Mouse (Mus musculus): Measurements from ENCODE around the gene Olfr1392. TPM values are rescaled to one million over a fixed set of nuclear protein-coding genes. Genes with fewer than 3 reads are reported as not detected.

Gene Olfr1392
- polyA plus RNA-seq, 1 experiment: 0.09 TPM

DNA sequence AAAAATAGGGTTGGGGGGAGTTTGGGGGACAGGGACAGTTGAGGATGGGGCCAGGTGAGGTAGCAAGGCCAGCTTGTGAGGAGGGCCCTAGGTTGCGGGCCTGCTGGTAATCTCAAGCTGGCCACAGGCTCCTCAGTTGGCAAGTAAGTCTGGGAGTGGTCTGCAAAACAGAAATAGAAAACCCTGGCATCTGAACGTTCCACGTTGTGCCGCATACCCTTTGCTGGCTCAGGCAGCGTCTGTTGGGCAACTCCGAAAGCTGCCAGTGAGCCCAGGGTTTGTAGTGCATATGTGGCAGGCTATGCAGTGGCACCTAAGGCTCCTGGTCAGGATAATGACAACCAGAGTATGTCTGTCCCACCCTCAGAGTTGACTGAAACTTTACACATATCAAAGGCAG, 21.9 kb upstream of the Olfr1392 start:
- Histone ChIP-seq H3K4me3 (replicated peaks; ENCODE audit: extremely low read depth, low read depth, low read length) (no peak overlapping the region), H3K4me1 (ENCODE audit: control insufficient read depth, insufficient read depth, low read length) (peaks cover 19% of the 10 kb centered on the region)
- TF ChIP-seq POLR2A (IDR thresholded peaks at IDR 0.05; ENCODE audit: borderline replicate concordance, extremely low read depth, low read depth, low read length): no peak
- TF ChIP-seq CTCF (IDR thresholded peaks at IDR 0.05; ENCODE audit: insufficient read depth, low read length): no peak
- WGBS: 76% methylated on average over 6 of the region's 6 CpGs
- no peak for DNase-seq

DNA sequence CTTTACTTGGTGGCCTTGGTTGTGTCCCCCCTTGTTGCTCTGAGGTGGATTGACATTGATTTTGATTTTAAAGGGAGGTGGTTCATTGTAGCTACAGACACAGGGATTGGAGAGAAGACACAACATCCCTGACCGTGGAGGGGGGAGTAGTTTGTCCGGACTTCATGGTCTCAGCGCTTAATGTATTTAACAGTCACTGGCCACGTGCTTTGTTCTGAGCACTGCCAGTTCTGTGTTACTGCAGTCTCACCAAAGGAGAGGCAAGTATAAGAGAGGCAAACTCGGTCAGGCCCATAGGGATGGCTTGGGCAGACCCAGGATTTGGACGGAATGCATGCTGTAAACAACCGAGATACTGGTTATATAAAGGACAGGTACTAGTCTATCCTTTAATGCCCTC, 21.0 kb upstream of the Olfr1392 start:
- DNase-seq: no peak
- Histone ChIP-seq H3K4me1 (ENCODE audit: control insufficient read depth, insufficient read depth, low read length) (peaks cover 19% of the 10 kb centered on the region), H3K4me3 (replicated peaks; ENCODE audit: extremely low read depth, low read depth, low read length) (no peak overlapping the region)
- WGBS: 78% methylated on average over 7 of the region's 7 CpGs
- no peak for TF ChIP-seq POLR2A (IDR thresholded peaks at IDR 0.05; ENCODE audit: borderline replicate concordance, extremely low read depth, low read depth, low read length)
- TF ChIP-seq CTCF (IDR thresholded peaks at IDR 0.05; ENCODE audit: insufficient read depth, low read length): no peak

DNA sequence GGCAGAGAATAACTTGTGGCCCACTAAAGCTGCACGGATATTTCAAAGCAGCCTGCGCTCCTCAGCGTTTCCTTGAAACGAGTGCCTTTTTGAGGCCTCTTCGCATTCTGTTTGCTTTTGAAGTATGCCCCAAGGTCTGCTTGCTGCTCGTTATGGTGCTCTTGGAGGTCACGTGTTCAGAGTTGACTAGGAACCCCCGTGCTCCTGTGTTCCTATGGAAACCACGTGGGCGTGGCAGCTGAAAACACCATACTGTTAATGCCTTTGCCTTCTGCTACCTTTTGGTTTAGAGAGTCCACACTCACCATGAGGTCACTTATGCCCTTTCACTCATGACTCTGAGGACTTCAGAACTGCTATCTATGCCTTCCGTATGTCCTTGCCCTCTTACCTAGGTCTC, 20.5 kb upstream of the Olfr1392 start:
- peaks cover 17% of the 10 kb centered on the region for H3K4me1 ChIP-seq (ENCODE audit: control insufficient read depth, insufficient read depth, low read length)
- TF ChIP-seq CTCF (IDR thresholded peaks at IDR 0.05; ENCODE audit: insufficient read depth, low read length) (no peak), POLR2A (IDR thresholded peaks at IDR 0.05; ENCODE audit: borderline replicate concordance, extremely low read depth, low read depth, low read length) (no peak)
- no peak for DNase-seq
- no peak overlapping the region for H3K4me3 ChIP-seq (replicated peaks; ENCODE audit: extremely low read depth, low read depth, low read length)
- 60% methylated on average over 11 of the region's 11 CpGs for WGBS

DNA sequence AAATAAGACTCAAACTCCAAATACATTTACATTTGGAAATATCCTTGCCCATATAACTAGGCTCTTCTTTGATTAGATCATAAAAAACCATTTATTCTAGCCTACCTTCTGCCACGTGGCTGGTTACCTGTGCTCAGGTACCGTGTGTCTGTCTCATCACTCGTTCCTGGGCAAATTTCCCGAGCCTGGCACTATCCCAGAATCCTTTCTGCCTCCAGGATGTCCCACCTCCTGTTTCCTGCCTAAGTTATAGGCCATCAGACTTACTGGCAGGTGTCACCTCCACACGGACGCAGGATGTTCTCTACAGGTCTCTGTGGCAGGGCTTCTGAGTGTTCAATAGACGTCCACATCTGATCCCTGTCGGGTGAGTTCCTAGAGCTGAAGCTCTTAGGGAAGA, 20.0 kb upstream of the Olfr1392 start:
- Histone ChIP-seq H3K4me1 (ENCODE audit: control insufficient read depth, insufficient read depth, low read length) (peaks cover 12% of the 10 kb centered on the region), H3K4me3 (replicated peaks; ENCODE audit: extremely low read depth, low read depth, low read length) (no peak overlapping the region)
- no peak for TF ChIP-seq CTCF (IDR thresholded peaks at IDR 0.05; ENCODE audit: insufficient read depth, low read length)
- TF ChIP-seq POLR2A (IDR thresholded peaks at IDR 0.05; ENCODE audit: borderline replicate concordance, extremely low read depth, low read depth, low read length): no peak
- WGBS: 66% methylated on average over 8 of the region's 8 CpGs
- no peak for DNase-seq

DNA sequence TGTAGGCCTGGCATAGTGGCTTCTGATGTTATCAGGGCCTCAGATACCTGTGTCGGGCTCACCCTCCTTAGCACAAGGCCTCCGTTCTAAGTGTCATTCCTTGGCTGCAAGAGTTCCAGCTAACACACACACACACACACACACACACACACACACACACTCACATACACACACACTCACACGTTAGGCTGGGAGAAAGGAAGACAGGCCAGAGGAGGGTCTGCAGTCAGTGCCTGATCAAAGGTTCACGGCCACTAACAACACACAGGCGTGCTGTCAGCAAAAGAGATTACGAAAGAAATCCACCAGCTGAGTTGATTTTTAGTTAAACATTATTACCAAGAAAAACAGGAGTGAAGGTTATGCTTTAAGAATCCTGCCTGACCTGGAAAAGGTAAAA, 18.4 kb upstream of the Olfr1392 start:
- TF ChIP-seq CTCF (IDR thresholded peaks at IDR 0.05; ENCODE audit: insufficient read depth, low read length) (no peak), POLR2A (IDR thresholded peaks at IDR 0.05; ENCODE audit: borderline replicate concordance, extremely low read depth, low read depth, low read length) (no peak)
- 60% methylated on average over 6 of the region's 6 CpGs for WGBS
- no peak for DNase-seq
- Histone ChIP-seq H3K4me3 (replicated peaks; ENCODE audit: extremely low read depth, low read depth, low read length) (no peak overlapping the region), H3K4me1 (ENCODE audit: control insufficient read depth, insufficient read depth, low read length) (0 out of 2 replicates have a peak, but pooled peaks cover 3% of the 10 kb centered on the region)

DNA sequence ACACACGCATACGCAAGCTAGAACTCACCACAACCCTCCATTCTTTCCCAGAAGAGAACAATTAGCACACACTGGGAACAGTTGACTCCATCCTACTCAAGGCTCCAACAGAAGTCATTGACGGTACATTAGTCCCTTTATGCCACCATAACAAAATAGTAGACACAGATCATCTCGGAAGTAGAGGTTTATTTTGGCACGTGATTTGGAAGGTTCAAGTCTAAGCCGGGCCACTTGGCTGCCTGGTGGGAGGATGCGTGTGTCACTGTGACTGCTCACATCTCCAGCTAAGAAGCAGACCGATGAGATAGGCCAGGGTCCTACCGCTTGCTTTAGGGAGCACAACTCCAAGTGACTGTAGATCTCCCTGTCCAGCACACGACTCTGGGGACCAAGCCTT, 17.8 kb upstream of the Olfr1392 start:
- TF ChIP-seq CTCF (IDR thresholded peaks at IDR 0.05; ENCODE audit: insufficient read depth, low read length): no peak
- no peak for TF ChIP-seq POLR2A (IDR thresholded peaks at IDR 0.05; ENCODE audit: borderline replicate concordance, extremely low read depth, low read depth, low read length)
- Histone ChIP-seq H3K4me1 (ENCODE audit: control insufficient read depth, insufficient read depth, low read length) (0 out of 2 replicates have a peak, but pooled peaks cover 1% of the 10 kb centered on the region), H3K4me3 (replicated peaks; ENCODE audit: extremely low read depth, low read depth, low read length) (no peak overlapping the region)
- WGBS: 64% methylated on average over 10 of the region's 10 CpGs
- DNase-seq: no peak

DNA sequence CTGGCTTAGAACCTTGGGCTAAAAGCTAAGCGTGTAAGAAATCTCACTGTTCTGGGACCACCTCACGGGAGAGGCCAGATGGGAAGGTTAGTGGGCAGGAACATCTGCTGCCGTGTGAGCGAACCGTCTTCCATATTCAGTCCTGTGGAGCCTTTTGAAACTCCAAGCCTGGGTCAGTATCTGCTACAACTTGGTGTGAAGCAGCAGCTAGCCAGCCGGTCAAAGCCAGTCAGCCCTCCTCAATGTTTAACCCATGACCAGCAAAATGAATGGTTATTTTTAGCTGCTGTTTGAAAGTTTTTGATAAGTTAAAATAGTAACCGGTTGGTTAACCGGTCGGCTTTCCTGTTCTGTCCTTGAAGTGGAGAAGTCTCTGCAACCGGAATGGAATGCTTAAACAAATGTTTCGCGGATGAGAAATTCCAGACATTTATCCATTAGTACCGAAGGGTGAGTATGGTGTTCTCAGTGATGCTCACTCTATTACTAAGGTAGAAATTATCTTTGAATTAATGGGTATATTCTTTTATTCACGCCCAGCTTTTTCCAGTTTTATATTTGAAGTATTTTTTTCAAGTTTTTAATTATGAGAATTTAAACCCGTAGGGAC, 17.0 kb upstream of the Olfr1392 start:
- Histone ChIP-seq H3K4me3 (replicated peaks; ENCODE audit: extremely low read depth, low read depth, low read length) (no peak overlapping the region), H3K4me1 (ENCODE audit: control insufficient read depth, insufficient read depth, low read length) (no peaks in the 10 kb centered on the region)
- TF ChIP-seq CTCF (IDR thresholded peaks at IDR 0.05; ENCODE audit: insufficient read depth, low read length): no peak
- TF ChIP-seq POLR2A (IDR thresholded peaks at IDR 0.05; ENCODE audit: borderline replicate concordance, extremely low read depth, low read depth, low read length): no peak
- no peak for DNase-seq
- WGBS: 57% methylated on average over 15 of the region's 15 CpGs

DNA sequence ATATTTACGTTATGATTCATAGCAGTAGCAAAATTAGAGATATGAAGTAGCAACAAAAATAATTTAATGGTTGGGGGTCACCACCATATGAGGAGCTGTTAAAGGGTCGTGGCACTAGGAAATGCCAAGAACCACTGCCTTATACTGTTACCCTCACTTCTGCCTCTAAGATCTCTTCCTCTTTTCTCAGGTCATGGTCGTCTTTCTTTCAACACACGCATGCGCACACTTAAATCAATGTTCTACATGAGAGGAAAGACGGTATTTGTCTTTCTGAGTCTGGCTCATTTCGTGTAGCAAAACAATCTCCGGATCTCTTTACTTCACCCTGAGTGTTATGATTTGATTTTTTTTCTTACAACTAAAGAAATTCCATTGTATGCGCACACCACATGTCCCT, 15.3 kb upstream of the Olfr1392 start:
- DNase-seq: no peak
- H3K4me1 ChIP-seq (ENCODE audit: control insufficient read depth, insufficient read depth, low read length): no peaks in the 10 kb centered on the region
- TF ChIP-seq CTCF (IDR thresholded peaks at IDR 0.05; ENCODE audit: insufficient read depth, low read length): no peak
- no peak for TF ChIP-seq POLR2A (IDR thresholded peaks at IDR 0.05; ENCODE audit: borderline replicate concordance, extremely low read depth, low read depth, low read length)
- H3K4me3 ChIP-seq (replicated peaks; ENCODE audit: extremely low read depth, low read depth, low read length): no peak overlapping the region
- 88% methylated on average over 9 of the region's 9 CpGs for WGBS

DNA sequence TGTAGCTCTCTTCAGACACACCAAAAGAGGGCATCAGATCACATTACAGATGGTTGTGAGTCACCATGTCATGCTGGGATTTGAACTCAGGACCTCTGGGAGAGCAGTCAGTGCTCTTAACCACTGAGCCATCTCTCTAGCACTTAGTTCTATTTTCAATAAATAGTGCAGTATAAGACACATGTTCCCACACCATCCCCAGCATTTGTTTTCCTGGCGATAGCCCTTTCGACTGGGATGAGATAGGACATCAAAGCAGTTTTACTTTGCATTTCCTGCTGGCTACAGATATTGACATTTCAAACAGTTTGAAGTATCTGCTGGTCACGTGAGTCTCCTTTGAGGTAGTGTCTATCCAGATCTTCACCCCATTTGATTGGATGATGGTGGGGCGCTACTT, 14.7 kb upstream of the Olfr1392 start:
- WGBS: 75% methylated on average over 4 of the region's 4 CpGs
- DNase-seq: no peak
- no peak for TF ChIP-seq POLR2A (IDR thresholded peaks at IDR 0.05; ENCODE audit: borderline replicate concordance, extremely low read depth, low read depth, low read length)
- TF ChIP-seq CTCF (IDR thresholded peaks at IDR 0.05; ENCODE audit: insufficient read depth, low read length): no peak
- Histone ChIP-seq H3K4me3 (replicated peaks; ENCODE audit: extremely low read depth, low read depth, low read length) (no peak overlapping the region), H3K4me1 (ENCODE audit: control insufficient read depth, insufficient read depth, low read length) (no peaks in the 10 kb centered on the region)

DNA sequence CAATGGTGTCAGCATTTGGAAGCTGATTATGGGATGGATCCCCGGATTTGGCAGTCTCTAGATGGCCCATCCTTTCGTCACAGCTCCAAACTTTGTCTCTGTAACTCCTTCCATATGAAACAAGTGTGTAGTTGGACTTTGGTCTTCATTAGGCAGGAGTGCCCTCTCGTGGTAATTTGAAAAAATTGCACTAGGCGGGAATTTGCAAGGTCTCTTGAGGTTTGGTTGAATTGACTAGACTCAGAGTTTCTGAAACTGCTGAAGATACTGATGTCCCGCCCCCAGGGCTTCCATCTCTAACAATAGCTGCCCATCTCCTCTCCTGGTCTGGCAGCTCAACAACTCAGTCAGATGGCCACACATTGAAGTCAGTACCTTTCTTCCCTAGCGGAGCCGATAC, 13.7 kb upstream of the Olfr1392 start:
- no peaks in the 10 kb centered on the region for H3K4me1 ChIP-seq (ENCODE audit: control insufficient read depth, insufficient read depth, low read length)
- DNase-seq: no peak
- 32% methylated on average over 7 of the region's 7 CpGs for WGBS
- no peak for TF ChIP-seq CTCF (IDR thresholded peaks at IDR 0.05; ENCODE audit: insufficient read depth, low read length)
- no peak for TF ChIP-seq POLR2A (IDR thresholded peaks at IDR 0.05; ENCODE audit: borderline replicate concordance, extremely low read depth, low read depth, low read length)
- no peak overlapping the region for H3K4me3 ChIP-seq (replicated peaks; ENCODE audit: extremely low read depth, low read depth, low read length)
